Mouse (Mus musculus) ES-Bruce4 (cell line): Measurements from ENCODE around the gene Samd1. TPM values are rescaled to one million over a fixed set of nuclear protein-coding genes. Genes with fewer than 3 reads are reported as not detected.

Experiments used
- H3K27ac ChIP-seq: 2 replicates; pipeline ENCODE4 v1.5.1; 2012; ENCODE audit warnings: low read length, inconsistent platforms; ENCODE audit not compliant: insufficient read depth
- H3K27me3 ChIP-seq: 2 replicates; pipeline ENCODE4 v1.6.1; 2012; ENCODE audit warnings: mild to moderate bottlenecking, low read length, inconsistent platforms; ENCODE audit not compliant: control insufficient read depth, poor library complexity, insufficient read depth, severe bottlenecking
- H3K36me3 ChIP-seq: 2 replicates; pipeline ENCODE4 v1.6.1; 2012; ENCODE audit warnings: inconsistent platforms, mild to moderate bottlenecking, low read length, moderate library complexity; ENCODE audit not compliant: control insufficient read depth, poor library complexity, insufficient read depth, severe bottlenecking
- H3K4me1 ChIP-seq: one replicate; pipeline ENCODE4 v1.8.1; 2011; ENCODE audit warnings: low read length; ENCODE audit not compliant: control insufficient read depth, insufficient read depth
- H3K4me3 ChIP-seq: 2 replicates; pipeline ENCODE4 v1.5.1; 2011; ENCODE audit warnings: low read depth, mild to moderate bottlenecking, low read length
- H3K9ac ChIP-seq: 2 replicates; pipeline ENCODE4 v1.6.1; 2012; ENCODE audit warnings: low read depth, mild to moderate bottlenecking, inconsistent platforms; ENCODE audit not compliant: poor library complexity, severe bottlenecking
- H3K9me3 ChIP-seq: replicated peaks from 2 replicates; pipeline ENCODE4 v1.6.1; 2012; ENCODE audit warnings: mild to moderate bottlenecking, low read length, inconsistent platforms; ENCODE audit not compliant: control insufficient read depth, poor library complexity, insufficient read depth, severe bottlenecking
- CTCF ChIP-seq: IDR thresholded peaks from one replicate; pipeline ENCODE4 v1.8.1; 2011; ENCODE audit warnings: low read depth, low read length
- EP300 ChIP-seq: IDR thresholded peaks from 2 replicates; pipeline ENCODE4 v1.6.1; 2011; ENCODE audit warnings: low read depth, low read length; ENCODE audit not compliant: insufficient read depth
- POLR2A ChIP-seq: IDR thresholded peaks from one replicate; pipeline ENCODE4 v1.8.1; 2011; ENCODE audit warnings: low read length; ENCODE audit not compliant: insufficient read depth
- polyA plus RNA-seq: library from polyadenylated mRNA; stranded (reverse); fragments of >200 nt; gene quantifications from 2 replicates; pipeline ENCODE4 v1.2.4, GENCODE M21; 2011; ENCODE audit warnings: low read depth; ENCODE audit not compliant: missing spikeins, insufficient read depth, insufficient read length

The Samd1 gene
- polyA plus RNA-seq, 1 experiment, result 79.7 TPM

- Histone ChIP-seq H3K4me1 (no peaks in the 10 kb centered on the region), H3K9ac (no peak overlapping the region), H3K27me3 (no peaks in the 10 kb centered on the region), H3K9me3 (no peaks in the 10 kb centered on the region; the same call in 1 of the 2 replicates), H3K4me3 (no peak overlapping the region), H3K36me3 (peaks cover 16% of the 10 kb centered on the region), H3K27ac (no peak overlapping the region)
- TF ChIP-seq CTCF (no peak), POLR2A (no peak), EP300 (no peak)
Measured at GRCm38 (mm10) chr8:84032777-84033176, 35.3 kb downstream of the Samd1 start.

- TF ChIP-seq CTCF (no peak), EP300 (no peak)
- H3K36me3 ChIP-seq, result no peaks in the 10 kb centered on the region
- no peak overlapping the region for H3K9ac ChIP-seq
- no peak overlapping the region for H3K27ac ChIP-seq
- H3K27me3 ChIP-seq, result no peaks in the 10 kb centered on the region
- H3K4me1 ChIP-seq, result no peaks in the 10 kb centered on the region
- H3K9me3 ChIP-seq, result no peaks in the 10 kb centered on the region
- no peak overlapping the region for H3K4me3 ChIP-seq
Measured at GRCm38 (mm10) chr8:84038015-84038414, 40.5 kb downstream of the Samd1 start.

- H3K27me3 ChIP-seq, result no peaks in the 10 kb centered on the region
- no peak for TF ChIP-seq POLR2A
- TF ChIP-seq CTCF, result peak; percentile 80
- H3K27ac ChIP-seq, result no peak overlapping the region
- no peak overlapping the region for H3K4me3 ChIP-seq
- no peaks in the 10 kb centered on the region for H3K36me3 ChIP-seq
- H3K9ac ChIP-seq, result no peak overlapping the region
- H3K4me1 ChIP-seq, result no peaks in the 10 kb centered on the region
- no peaks in the 10 kb centered on the region for H3K9me3 ChIP-seq
Measured at GRCm38 (mm10) chr8:84039050-84039449, 41.6 kb downstream of the Samd1 start.

- Histone ChIP-seq H3K27me3 (no peaks in the 10 kb centered on the region), H3K4me1 (no peaks in the 10 kb centered on the region), H3K9me3 (no peaks in the 10 kb centered on the region), H3K4me3 (peak within 1 kb of the TSS; percentile 44), H3K36me3 (no peaks in the 10 kb centered on the region), H3K9ac (peak within 1 kb of the TSS; percentile 26), H3K27ac (no peak within 1 kb of the TSS)
- TF ChIP-seq EP300 (no peak), CTCF (peak; percentile 50)
Measured at GRCm38 (mm10) chr8:84042066-84042947, 44.8 kb downstream of the Samd1 start, which contains the start of gene Il27ra. TSS of gene Il27ra (minus strand) at chr8:84042589.

- Histone ChIP-seq H3K4me1 (no peaks in the 10 kb centered on the region), H3K27ac (no peak overlapping the region), H3K9ac (no peak overlapping the region), H3K27me3 (no peaks in the 10 kb centered on the region), H3K9me3 (no peaks in the 10 kb centered on the region), H3K36me3 (no peaks in the 10 kb centered on the region), H3K4me3 (no peak overlapping the region; the same call in 1 of the 2 replicates)
- no peak for TF ChIP-seq POLR2A
- no peak for TF ChIP-seq EP300
- no peak for TF ChIP-seq CTCF
Measured at GRCm38 (mm10) chr8:84042948-84043342, 45.5 kb downstream of the Samd1 start.

GRCm38 (mm10) chr8:84044103-84044502 lies 46.6 kb downstream of the Samd1 start:
- Histone ChIP-seq H3K27me3 (no peaks in the 10 kb centered on the region), H3K4me3 (peak overlapping the region; percentile 57)
- TF ChIP-seq CTCF, result peak; percentile 44
- TF ChIP-seq EP300, result no peak
- TF ChIP-seq POLR2A, result no peak

More at GRCm38 (mm10) chr8:84044103-84044502, 46.6 kb downstream of the Samd1 start:
- no peaks in the 10 kb centered on the region for H3K36me3 ChIP-seq
- H3K4me1 ChIP-seq, result no peaks in the 10 kb centered on the region
- H3K9me3 ChIP-seq, result no peaks in the 10 kb centered on the region
- peak overlapping the region; percentile 69 for H3K9ac ChIP-seq
- H3K27ac ChIP-seq, result no peak overlapping the region
